Mouse (Mus musculus): ENCODE data around the gene Edc3.

DNA sequence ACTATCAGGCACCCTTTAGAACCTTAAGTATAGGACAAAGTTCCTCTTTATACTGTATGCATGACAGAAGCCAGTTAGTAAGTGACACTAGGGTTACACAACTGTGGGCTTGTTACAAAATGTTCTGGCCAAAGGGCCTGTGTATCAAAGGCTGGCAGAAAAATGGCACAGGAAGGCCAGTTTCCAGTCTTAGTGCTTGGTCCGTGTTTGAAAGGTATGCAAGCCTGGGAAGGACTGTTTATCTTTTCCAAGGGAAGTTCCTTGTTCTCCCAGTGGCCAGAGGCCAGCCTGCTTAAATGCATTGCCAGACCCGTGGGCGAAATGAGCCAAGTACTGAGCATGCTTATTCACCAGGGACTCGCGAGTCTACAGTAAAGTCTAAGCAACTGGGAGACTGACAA, 15.0 kb downstream of the Edc3 start:
- TF ChIP-seq POLR2A (IDR thresholded peaks at IDR 0.05; ENCODE audit: control insufficient read depth, extremely low read depth, insufficient read depth, low read length, poor library complexity) (no peak), CTCF (IDR thresholded peaks at IDR 0.05; ENCODE audit: borderline replicate concordance, control insufficient read depth, extremely low read depth, insufficient read depth, low read length, poor library complexity) (no peak)
